Mouse (Mus musculus) embryo, embryonic 10 days (tissue): Measurements from ENCODE around the gene Rhot2.

Source experiments
- DNase-seq: peaks from one replicate; pipeline ENCODE4 v3.0.0-alpha.2; 2015; ENCODE audit warnings: low spot score

Gene Rhot2

DNA sequence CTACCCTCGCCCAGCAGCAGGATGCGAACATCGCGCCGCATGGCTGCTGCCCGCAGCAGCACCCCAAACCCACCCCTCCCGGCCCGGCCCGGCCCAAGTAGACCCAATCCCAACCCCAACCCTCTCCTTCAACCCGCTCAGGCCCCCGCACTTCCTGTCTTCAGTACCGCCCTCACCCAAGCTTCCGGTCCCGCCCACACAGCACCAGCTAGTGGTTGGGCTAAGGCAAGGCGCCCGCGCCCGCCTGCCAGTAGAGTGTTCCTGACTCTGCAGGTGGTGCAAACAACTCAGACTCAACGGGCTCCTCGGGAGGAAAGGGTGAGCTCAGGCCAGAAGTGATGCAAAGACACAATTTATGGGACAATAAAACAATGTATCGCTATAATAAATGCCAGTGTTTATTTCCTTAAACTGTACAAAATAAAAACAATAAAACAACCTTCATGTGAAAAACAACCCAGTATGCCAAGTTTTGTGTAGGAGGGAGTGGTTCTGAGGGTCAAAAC, at the start of gene Rhot2:
Rhot2 (minus strand) TSS at position 456 of the 506 bp plus-strand sequence.
- peak; percentile 97 for DNase-seq

DNA sequence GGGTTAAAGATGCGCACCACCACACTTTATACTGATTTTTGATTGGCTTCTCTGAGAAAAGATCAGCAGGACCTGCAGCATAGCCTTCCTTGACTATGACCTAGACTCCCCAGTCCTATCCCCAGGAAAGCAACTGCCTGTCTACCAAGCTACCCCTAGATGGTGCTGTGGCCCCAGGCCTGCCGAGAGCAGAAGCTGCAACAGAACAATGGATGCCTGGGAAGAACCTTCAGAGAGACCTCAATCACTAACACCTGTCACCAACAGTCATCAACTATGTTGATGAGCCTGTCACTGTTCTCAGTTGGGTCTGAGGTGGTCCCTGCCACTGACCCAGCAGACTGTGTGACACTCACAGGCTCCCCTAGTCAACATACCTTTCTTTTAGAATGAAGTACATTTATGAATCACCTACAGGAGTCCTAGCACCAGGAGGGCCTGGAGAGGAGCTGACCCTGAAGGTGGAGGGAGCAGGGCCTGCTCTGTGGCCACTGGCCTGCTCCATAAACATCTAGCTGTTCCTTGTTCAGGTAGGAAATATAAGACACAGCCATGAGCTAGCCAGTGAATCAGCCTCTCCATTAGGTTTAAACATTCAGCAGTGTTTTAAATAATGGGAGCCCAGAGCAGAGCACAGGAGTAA, 49.4 kb upstream of the Rhot2 start:
- DNase-seq: peak; percentile 89

DNA sequence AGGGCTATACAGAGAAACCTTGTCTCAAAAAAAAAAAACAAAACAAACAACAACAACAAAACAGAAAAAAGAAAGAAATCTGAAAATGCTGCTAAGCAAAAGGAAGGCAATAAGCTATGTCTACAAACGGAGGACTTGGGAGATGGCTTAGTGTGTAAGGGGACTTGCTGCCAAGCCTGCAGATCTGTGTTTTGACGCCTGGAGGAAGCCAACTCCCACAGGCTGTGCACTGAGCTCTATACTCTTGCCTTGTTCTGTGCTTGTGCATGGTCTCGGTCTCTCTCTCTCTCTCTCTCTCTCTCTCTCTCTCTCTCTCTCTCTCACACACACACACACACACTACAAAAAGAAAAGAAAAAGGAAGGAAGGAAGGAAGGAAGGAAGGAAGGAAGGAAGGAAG, 44.2 kb upstream of the Rhot2 start:
- DNase-seq: no peak

DNA sequence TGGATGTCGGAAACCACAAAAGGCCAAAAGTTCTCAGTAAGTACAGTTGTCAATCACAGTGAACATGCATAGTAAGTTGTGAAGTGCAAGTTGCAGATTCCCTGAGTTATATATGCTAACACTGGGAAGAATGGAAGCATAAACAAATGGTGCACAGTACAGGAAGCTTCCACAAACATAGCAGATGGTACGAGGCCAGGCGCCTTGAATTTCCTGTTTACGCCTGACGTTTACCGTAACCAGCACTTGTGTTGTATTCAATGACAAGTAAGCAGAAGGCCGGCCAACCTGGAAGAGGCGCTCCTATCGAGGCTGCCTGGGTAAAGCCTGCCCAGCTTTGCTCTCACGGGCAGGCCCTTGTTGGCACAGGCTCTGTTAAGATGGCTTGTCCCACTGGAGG, 42.8 kb upstream of the Rhot2 start:
- DNase-seq: no peak

DNA sequence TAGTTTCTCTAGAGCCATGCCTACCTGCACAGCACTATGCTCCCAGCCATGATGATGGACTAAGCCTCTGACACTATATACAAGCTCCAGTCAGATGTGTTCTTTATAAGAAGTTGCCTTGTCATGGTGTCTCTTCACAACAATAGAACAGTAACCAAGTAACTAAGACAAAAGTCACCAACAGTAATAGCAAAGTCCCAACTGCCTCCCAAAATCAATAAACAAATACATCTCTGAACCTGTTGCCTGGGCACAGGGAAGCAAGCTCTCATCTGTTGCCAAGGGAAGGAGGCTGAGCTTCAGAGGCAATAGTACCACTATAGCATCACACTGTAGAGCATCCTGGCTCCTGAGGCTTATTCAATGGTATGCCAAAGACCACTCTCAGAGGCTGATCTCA, 42.2 kb upstream of the Rhot2 start:
- no peak for DNase-seq

DNA sequence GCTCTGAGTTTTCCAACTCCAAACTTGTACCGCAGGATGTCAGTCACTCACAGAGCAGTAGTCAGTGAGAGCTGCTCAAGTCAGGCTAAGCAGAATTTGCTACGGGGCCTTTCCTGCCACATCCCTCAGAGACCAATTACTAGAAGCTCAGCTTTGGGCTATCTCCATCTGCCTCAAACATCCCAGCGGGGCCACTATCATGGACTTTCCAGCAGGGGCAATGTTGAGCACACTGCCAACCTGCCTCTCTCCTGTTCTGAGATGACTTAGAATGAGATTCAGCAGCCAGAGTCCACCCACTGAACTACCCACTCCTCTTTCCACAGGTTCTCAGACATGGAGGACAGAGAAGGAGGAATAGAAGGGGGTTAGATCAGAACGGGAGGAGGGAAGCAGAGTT, 41.0 kb upstream of the Rhot2 start:
- peak; percentile 51 for DNase-seq

- no peak for DNase-seq
These were observed 39.2 kb upstream of the Rhot2 start for GRCm38 (mm10) chr17:25883824-25884223.

GRCm38 (mm10) chr17:25883268-25883667, 38.6 kb upstream of the Rhot2 start:
- no peak for DNase-seq

- peak; percentile 67 for DNase-seq
These were observed 37.7 kb upstream of the Rhot2 start for GRCm38 (mm10) chr17:25882306-25882705.

GRCm38 (mm10) chr17:25881691-25882090, 37.0 kb upstream of the Rhot2 start:
- DNase-seq: peak; percentile 88

- DNase-seq: peak; percentile 95
These were observed 36.4 kb upstream of the Rhot2 start for GRCm38 (mm10) chr17:25880913-25881641.

DNA sequence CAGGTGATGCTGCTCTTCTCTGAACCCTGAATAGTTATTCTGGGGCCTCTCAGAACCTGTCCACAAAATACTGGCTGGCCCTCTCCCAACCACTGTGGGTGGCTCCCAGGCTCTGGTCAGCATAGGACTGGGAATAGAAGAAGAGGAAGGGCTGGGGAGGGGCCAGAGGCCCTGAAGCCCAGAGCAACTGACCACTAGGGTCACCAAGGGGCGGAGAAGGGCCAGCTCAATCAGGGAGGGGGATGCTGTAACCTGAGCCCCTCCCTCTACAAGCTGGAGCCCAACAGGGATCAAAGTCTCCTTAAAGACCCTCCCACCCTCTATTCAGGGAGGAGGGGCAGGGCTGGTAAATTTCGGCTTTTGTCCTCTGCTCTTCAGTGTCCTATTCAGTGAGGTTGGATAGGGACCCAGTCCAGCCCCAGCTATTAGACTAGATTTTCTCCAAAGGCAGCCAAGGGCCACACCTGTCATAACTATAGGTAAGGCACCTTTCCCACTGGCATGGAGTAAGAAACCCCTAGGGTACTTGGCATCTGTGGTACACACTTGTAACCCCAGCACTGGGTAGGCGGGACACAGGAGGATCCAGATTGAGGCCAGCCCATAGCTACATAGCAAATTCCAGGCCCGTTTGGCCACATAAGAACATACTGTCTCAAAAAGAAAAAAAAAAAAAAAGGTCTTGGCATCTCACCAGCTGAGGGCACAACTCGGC, 35.7 kb upstream of the Rhot2 start, which contains the start of gene Wfikkn1:
Wfikkn1 (minus strand) TSS at position 663 of the 715 bp plus-strand sequence.
- peak; percentile 92 for DNase-seq

DNA sequence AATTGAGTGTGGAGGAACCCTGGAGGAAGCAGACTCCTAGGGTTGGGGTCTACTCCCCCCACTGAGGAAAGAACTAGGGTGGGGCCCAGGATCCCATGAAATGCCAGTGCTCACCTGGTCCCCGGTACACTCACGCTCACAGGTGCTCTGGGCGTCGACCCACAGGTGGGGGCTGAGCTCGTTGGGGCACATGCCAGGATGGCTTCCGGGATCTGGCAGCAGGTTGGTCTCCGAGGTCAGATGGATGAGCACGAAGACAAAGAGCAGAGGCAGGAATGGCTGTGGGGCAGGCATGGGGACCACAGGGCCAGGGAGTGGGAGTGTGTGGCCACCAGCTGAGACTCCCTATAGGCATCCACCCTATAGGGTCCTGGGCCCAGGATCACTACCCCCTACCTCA, 35.1 kb upstream of the Rhot2 start:
- no peak for DNase-seq

DNA sequence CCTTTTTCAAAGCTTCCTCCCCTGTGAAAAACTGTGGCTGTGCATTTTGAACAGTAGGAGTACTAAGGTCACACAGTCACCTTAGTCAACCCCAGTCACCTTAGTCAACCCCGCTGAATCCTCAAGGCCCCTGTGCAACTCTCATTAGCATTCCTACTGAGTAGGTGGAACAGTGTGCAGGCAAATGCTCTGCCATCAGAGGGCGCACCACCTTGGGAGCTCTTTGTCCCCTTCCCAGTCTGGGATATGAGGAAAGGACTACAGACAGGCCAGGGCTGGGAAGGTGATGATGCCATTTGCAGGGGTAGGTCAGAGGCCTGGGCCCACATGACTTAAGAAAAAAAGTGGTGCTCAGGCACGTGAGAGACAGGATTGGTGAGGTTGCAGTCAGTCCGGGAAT, 34.6 kb upstream of the Rhot2 start:
- peak; percentile 79 for DNase-seq

DNA sequence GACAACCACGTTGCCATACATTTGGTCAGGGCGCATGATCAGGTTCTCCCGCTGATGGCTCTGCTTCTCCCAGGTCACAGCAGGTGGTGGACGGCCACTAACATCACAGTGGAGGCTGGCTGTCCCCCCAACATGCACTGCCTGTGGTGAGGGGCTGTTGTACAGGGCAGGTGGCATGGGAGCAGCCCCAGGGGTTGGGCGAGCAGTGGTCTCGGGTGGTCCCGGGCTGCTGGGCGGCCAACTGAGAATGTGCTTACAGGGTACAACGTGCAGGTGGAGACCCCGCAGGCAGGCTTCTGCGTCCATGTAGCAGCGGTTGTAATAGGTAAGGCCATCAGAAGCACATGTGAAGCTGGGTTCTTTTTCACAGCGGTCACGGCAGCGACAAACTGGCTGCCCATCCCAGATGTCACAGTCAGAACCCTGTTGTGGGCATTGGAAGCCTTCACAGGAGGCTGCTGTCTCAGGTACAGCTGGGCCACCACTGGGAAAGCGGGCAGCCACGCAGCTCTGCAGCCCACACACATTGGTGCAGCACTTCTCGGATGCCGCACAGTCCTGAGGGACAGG, 34.0 kb upstream of the Rhot2 start:
- DNase-seq: no peak

- no peak for DNase-seq
These were observed 33.3 kb upstream of the Rhot2 start for GRCm38 (mm10) chr17:25877741-25878610.

DNA sequence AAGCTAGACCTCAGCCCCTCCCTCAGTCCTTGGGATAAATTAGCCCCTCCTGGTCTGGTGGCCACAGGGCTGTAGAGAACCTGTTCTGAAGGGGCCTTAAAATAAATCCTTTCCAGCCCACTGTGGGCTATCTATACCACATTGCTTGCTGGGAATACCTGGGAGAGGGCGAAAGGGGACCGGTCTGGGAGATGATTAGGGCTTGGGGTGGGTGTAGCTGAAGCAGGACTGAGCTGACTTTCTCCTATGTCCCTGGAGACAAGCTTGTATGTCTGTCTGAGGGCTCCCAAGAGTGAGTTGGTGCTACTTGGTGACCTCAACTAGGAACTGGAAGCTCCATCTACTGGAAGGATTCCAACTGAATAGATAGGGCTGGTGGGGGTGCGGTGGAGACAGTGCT, 32.4 kb upstream of the Rhot2 start:
- DNase-seq: no peak

GRCm38 (mm10) chr17:25876347-25876915, 31.8 kb upstream of the Rhot2 start:
- DNase-seq: peak; percentile 30

DNA sequence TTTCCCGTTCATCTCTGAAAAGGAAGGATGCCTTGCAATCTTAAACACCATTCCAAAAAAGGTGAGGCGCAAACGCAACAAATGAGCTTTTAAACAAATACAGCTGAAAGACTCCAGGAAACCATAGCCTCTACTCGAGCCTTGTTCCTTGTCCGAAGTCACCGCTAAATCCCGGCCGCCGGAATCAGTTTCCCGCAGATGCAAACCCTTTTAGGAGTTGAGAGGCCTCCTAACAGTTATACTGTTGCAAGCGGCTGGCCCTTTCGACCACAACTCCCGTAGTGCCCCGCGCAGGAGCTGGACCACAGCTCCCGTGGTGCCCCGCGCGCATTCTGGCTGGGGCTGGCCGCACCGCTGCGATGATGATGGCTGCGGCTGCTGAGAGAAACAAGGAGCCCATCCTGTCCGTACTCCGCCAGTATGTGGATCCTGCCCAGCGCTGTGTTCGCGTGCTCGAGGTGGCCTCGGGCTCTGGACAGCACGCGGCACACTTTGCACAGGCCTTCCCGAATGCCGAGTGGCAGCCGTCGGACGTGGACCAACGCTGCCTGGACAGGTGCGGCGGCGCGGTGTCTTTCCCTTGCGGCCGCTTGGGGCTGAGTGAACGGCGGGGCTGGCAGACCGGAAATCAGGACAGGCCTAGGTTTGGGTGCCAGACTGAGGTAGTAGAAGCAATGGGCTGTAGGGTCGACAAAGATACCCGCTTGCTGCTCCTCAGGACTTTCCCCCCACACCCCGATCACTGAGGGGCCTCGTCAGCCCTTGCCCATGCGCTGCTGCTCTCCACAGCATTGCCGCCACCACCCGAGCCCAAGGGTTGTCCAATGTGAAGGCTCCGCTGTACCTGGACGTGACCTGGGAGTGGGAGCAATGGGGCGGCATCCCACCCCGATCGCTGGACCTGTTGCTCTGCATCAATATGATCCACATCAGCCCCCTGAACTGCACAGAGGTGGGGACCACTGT, 30.8 kb upstream of the Rhot2 start:
- peak; percentile 96 for DNase-seq

DNA sequence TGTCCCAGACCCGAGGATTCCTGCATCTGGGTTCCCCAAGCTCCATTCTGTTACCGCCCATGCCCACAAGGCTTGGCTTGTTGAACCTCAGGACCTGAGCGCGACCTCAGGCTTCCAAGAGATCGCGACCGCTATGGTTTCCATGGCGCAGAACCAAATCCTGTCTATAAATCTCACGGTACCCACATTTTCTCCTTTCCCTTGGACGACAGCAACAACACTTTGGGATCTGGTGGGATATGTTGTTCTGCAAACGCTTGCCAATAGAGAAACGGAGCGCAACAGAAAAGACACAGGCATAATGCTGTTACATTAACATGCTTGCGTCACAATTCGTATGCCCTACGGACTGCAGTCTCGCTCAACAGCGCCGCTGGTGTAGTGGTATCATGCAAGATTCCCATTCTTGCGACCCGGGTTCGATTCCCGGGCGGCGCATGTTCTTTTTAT, 30.1 kb upstream of the Rhot2 start, which contains the start of gene Mettl26:
Mettl26 (plus strand) TSS at position 354 of the 450 bp plus-strand sequence.
- DNase-seq: peak; percentile 98
